Mouse (Mus musculus): ENCODE results near the gene Srrd.

Srrd gene

DNA sequence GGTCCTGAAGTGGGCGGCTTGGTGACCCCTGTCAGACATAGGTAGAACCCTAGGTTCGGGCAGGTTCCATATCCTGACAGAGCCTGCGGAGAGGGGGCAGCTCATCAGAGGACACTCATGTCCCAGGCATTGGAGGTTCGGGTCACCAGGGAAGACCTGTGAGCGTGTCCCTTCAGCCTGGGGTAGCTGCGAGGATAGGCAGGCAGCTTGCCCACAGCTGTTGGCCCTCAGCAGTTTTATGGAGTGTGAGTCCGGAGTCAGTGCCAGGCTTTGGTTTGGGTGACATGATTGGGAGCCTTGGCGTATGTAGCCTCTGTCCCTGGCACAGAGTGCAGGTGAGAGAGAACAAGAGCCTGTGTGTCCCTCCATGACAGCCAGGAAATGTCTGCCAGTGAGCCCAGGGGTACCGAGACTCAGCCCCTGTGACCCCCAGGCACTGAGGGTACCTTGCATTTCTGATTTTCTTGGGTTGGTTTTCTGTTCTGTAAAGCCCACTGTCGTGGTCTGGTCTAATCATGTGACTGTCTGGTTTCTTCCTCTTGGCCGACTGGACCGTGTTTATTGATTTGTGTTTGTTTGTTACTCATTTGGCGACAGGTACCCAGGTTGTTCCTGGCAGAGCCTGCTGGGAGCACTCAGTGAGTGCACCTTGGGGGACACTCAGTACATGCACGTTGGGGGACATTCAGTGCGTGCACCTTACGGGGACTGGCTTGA, 52.9 kb downstream of the Srrd start:
- DNase-seq (ENCODE audit: extremely low spot score, low spot score), result no peak

DNA sequence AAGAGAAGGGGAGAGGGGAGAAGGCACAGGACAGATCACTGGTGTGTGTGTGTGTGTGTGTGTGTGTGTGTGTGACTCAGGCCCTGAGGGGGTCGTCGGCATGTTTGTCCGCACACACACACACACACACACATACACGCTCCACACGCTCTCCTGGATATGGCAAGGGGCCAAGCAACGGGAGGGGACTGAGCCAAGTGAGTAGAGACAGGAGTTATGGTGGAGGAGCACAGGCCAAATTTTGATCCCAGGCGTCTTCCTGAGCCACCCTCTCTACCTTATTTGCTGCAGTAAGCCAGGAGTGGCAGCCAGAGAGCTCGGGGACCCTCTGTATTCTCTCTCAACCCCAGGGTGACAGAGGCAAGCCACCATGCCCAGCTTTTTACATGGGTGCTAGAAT, 53.6 kb downstream of the Srrd start:
- DNase-seq (ENCODE audit: extremely low spot score, low spot score), result no peak

DNA sequence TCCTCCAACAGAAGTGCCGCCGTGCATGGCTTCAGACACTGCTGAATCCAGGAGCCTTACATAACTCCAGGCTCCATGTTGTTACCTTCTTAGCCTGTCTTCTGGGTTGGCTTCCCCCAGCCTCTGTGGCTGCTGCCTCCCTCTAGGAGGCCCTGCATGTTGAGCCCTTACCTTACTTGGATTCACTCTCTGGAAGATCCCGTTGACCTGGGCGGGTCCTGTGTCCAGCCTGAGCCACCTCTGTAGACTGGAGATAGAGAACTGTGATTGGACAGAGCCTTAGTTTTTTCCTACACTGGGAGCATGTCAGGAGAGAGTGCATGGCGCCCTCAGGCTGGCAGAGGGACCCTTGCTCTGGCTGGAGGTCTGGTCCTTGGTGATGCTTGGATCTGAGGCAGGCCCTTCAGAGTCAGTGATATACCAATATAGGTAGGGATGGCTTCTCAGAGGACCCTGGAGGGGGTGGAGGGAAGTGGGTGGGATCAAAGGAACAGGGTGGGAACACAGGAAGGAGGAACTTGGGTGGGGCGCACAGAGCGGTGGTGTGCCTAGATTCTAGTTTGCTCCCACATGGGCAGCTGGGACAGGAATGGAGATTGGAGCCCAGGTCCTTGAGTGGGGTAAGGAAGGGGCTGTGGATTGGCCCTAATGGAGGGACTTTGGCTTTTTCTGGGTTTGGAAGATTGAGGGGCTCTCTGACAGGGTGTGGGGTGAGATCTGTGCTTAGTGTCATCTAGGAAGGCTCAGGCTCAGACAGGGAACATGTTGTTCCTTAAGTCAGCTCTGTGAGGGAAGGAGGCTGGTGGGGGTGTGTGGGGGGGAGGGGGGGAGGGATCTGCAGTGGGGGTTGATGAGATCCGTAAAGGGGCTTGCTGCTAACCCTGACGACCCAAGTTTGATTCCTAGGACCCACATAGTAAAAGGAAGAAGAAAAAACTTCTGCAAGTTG, 54.4 kb downstream of the Srrd start:
- no peak for DNase-seq (ENCODE audit: extremely low spot score, low spot score)

DNA sequence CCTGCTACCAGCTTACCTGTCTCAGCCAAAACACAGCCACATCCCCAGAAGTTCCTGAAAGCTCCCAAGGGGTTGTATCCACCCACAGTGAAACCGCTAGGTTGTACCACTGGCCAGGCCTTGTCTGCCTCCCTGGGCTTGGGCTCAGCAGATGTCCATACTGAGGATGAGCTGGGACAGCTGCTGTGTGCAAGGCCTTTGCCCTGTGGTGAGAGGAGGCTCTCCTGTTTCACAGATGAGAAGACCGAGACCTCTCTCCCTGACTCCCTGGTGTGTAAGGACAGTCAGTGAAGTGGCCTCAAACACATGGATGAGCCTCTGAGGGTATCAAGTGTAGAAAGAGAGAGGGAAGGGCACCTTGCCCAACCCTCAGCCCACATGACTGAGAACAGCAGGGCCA, 55.2 kb downstream of the Srrd start:
- DNase-seq (ENCODE audit: extremely low spot score, low spot score), result no peak
